ENCODE assay signal across 23 mouse cellular contexts in genomic region chr13:118088100-118088499, GRCm38 (mm10).
"Had no signal": no experiment of that assay in that cellular context is flagged by ENCODE, and none has a peak within 500 bp of the region (broad histone marks: within the 10 kb centered on the region; RNA-seq: fewer than 3 reads in every experiment).

No protein-coding gene starts in this region.

- H3K36me3 ChIP-seq: heart, embryonic 13.5 days; heart, embryonic 15.5 days; hindbrain, embryonic 13.5 days; hindbrain, embryonic 15.5 days; limb, embryonic 13.5 days; limb, embryonic 15.5 days; liver, embryonic 12.5 days had no signal

- H3K9ac ChIP-seq: heart, embryonic 13.5 days; heart, embryonic 15.5 days; hindbrain, embryonic 13.5 days; hindbrain, embryonic 15.5 days; limb, embryonic 13.5 days; limb, embryonic 15.5 days; liver, embryonic 12.5 days; liver, embryonic 14.5 days had no signal

- DNase-seq: gastrocnemius, postnatal 14 days; gastrocnemius, postnatal 36 days; heart, adult 11 months; heart, adult 2 months; heart, postnatal 14 days; heart, postnatal 36 days; kidney, adult 11 months; kidney, adult 9 months; kidney, postnatal 25 days; layer of hippocampus, adult 9-11 months; layer of hippocampus, postnatal 36 days; left cerebral cortex, postnatal 4 days had no signal

- H3K27ac ChIP-seq: heart, adult 2 months; heart, embryonic 13.5 days; heart, embryonic 15.5 days; hindbrain, embryonic 13.5 days; hindbrain, embryonic 15.5 days; hindbrain, postnatal 0 days; limb, embryonic 13.5 days; limb, embryonic 15.5 days; liver, embryonic 12.5 days; liver, embryonic 14.5 days had no signal

- H3K4me3 ChIP-seq: heart, adult 2 months; heart, embryonic 13.5 days; heart, embryonic 15.5 days; hindbrain, embryonic 13.5 days; hindbrain, embryonic 15.5 days; limb, embryonic 13.5 days; limb, embryonic 15.5 days; liver, embryonic 12.5 days had no signal

- H3K9me3 ChIP-seq: heart, embryonic 13.5 days; heart, embryonic 15.5 days; hindbrain, embryonic 13.5 days; hindbrain, embryonic 15.5 days; limb, embryonic 13.5 days; limb, embryonic 15.5 days; liver, embryonic 12.5 days had no signal

- H3K27me3 ChIP-seq: heart, embryonic 13.5 days; heart, embryonic 15.5 days; hindbrain, embryonic 13.5 days; hindbrain, embryonic 15.5 days; limb, embryonic 13.5 days; limb, embryonic 15.5 days; liver, embryonic 12.5 days had no signal

- ATAC-seq: hindbrain, postnatal 0 days; intestine, embryonic 16.5 days; liver, embryonic 12.5 days had no signal

- H3K4me2 ChIP-seq: heart, embryonic 11.5 days; heart, embryonic 13.5 days; heart, embryonic 15.5 days; hindbrain, embryonic 13.5 days; hindbrain, embryonic 15.5 days; limb, embryonic 13.5 days; limb, embryonic 15.5 days; liver, embryonic 12.5 days had no signal

- H3K4me1 ChIP-seq: heart, embryonic 15.5 days; hindbrain, embryonic 13.5 days; hindbrain, embryonic 15.5 days; limb, embryonic 13.5 days; limb, embryonic 15.5 days; liver, embryonic 12.5 days had no signal
